Mouse (Mus musculus) inflammation-experienced regulatory T-cells (primary cell): ENCODE measurements around the gene Bag5. TPM values are rescaled to one million over a fixed set of nuclear protein-coding genes. Genes with fewer than 3 reads are reported as not detected.

Source experiments
- polyA plus RNA-seq, 2 experiments: library from polyadenylated mRNA; unstranded; fragments of 100-300 nt; shearing (Covaris generic); gene quantifications; one replicate each; pipeline ENCODE4 v1.2.1; 2017

Gene Bag5
- 10 to 100 TPM; 42.7 to 59.4 TPM for polyA plus RNA-seq

DNA sequence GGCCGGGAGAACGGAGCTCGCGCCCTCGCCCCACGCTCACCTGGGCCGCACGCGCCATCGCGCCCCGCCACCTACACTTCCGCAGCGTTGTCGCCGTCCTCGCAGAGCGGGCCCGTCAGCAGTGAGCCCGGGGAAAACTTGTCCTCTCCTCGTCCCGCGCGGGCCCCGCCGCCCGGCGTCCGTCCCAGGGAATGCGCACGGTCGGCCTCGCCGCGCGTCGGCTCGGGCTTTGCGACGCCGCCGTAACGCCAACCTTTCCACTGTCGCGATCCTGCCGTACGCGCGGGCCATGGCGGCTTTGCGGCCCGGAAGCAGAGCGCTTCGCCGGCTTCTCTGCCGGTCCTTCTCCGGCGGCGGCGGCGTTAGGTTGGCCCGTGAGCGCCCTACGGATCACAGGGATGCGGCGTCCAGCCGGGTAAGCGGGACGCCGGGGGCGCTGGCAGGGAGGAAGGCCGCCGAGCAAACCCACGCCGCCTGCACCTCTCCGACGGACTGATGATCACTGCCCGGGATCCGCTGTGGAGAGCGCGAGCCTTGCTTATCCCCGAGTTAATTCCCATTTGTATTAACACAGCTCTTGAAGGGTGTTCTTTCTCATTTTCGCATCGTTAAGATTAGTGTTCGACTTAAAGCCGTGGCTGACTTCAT lies at the start of gene Bag5, which contains the start of gene Apopt1:
TSS of gene Bag5 (minus strand) at position 254 of the 648 bp plus-strand sequence.
TSS of gene Apopt1 (plus strand) at position 258 of the 648 bp plus-strand sequence.

DNA sequence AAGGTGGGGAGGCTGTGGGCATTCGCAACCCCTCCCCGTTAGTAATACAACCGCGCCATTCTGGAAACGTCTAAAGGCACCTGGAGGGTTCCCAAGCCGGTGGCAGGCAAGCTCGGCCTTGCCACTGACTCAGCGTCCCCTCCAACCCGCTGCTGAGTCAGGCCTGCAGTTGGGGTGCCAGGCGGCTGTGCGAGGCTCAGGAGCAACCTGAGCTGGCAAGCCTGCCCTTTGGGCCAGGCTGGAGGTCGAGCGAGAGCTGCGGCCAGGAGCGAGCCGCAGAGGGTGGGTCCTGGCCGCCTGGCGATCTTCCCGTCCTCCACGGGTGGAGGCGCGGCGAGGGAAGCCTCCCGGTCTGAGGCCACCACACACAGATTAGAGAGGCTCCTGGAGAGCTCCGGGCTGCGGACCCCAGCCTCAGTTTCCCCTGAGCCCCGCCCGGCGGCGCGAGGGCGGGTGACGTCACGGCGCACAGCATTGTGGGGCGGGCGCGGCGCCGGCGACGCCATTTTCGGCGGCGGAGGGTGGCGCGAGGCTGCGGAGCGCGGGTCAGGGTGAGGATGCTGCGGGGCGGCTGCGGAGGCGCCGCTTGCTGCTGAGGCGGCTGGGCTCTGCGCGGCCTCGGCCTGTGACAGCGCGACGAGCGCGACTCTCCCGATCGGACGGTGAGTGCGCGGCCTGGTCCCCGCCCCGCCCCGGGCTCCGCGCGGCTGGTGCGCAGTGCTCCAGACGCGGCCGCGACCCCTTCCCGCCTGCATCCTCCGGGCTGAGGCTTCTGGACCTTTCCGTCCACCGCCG lies 45.5 kb upstream of the Bag5 start, which contains the start of gene Klc1:
TSS of gene Klc1 (plus strand) at position 469 of the 795 bp plus-strand sequence.

DNA sequence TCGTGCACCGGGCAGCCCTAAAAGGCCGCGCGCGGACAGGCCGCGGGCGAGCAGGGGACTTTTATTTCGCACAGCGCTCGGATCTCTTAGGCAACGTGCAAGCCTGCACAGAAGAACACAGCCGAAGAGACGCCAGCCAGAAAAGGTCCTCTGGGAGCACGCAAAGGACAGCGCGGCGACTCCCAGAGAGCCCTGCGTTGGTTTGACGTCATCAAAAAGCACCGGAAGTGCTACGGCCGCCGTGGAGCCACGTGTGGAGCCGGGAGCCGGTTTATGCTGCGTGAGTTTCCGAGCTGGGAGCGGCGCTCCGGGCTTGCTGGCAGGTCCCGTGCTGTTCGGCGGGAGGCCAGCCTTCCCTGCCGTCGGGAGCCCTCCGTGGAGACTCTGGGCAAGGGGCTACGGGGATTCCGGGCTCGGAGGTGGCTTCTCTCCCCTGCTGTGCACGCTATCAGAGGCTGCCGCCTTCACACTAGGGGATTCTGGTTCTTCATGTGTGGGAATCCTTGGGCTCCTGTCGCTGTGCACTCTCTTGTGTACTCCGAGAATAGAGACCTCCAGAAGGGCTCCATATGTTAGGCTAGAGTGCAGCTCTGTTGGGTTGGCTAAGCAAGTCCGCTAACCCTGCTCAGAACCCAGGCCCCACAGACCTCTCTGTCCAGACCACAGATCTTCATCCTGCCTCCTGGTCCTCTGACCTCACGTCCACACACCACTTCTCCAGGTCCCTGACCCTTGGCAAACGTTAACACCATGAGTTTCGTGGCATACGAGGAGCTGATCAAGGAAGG lies 35.0 kb downstream of the Bag5 start, which contains the start of gene Trmt61a:
TSS of gene Trmt61a (plus strand) at position 224 of the 788 bp plus-strand sequence.

DNA sequence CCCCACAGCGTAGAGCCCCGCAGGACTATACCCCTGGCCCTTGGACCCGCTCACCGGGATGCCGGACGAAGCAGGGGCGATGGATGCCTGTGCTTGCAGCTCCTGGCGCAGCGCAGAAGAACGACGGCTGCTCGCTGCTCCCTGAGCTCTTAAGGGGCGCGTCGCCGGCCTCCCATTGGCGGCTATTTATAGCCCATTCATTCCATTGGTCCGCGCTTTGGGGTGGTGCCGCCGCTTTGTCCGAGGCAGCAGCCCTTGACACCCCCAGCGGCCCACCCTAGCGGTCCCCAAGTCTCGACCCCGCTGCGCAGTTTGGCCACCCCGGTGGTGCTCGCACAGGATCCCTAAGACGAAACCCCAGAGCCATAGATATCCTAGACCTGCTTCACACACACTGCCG lies 40.9 kb downstream of the Bag5 start, which contains the start of gene Ckb:
TSS of gene Ckb (minus strand) at position 163 of the 400 bp plus-strand sequence.

Other genes starting within 250 kb of the Bag5 start
- not detected for gene Gm266, start 227.4 kb downstream of the Bag5 start, polyA plus RNA-seq
- gene Eif5, start 175.2 kb downstream of the Bag5 start, polyA plus RNA-seq, result 100 to 1,000 TPM; 554 to 714 TPM
- gene Mark3, start 138.7 kb downstream of the Bag5 start, polyA plus RNA-seq, result 100 to 1,000 TPM; 103 to 130 TPM
- gene Ckb, start 40.9 kb downstream of the Bag5 start, polyA plus RNA-seq, result 10 to 100 TPM; 22.8 to 23.9 TPM
- 10 to 100 TPM; 15.8 to 20.3 TPM for gene Trmt61a, start 35.2 kb downstream of the Bag5 start, polyA plus RNA-seq
- 10 to 100 TPM; 51.6 to 53.1 TPM for gene Apopt1, start within 50 bp of the Bag5 start, polyA plus RNA-seq
- gene Klc1, start 45.6 kb upstream of the Bag5 start, polyA plus RNA-seq, result 10 to 100 TPM; 48.7 to 50.6 TPM
- 1 to 10 TPM; 2.9 to 6.4 TPM for gene Xrcc3, start 100.6 kb upstream of the Bag5 start, polyA plus RNA-seq
- 1 to 10 TPM; 5.4 to 6.0 TPM for gene Zfyve21, start 100.9 kb upstream of the Bag5 start, polyA plus RNA-seq
- gene Ppp1r13b, start 194.9 kb upstream of the Bag5 start, polyA plus RNA-seq, result 10 to 100 TPM; 63.0 to 79.4 TPM